Mouse (Mus musculus): ENCODE data around the gene Adcy2.

DNA sequence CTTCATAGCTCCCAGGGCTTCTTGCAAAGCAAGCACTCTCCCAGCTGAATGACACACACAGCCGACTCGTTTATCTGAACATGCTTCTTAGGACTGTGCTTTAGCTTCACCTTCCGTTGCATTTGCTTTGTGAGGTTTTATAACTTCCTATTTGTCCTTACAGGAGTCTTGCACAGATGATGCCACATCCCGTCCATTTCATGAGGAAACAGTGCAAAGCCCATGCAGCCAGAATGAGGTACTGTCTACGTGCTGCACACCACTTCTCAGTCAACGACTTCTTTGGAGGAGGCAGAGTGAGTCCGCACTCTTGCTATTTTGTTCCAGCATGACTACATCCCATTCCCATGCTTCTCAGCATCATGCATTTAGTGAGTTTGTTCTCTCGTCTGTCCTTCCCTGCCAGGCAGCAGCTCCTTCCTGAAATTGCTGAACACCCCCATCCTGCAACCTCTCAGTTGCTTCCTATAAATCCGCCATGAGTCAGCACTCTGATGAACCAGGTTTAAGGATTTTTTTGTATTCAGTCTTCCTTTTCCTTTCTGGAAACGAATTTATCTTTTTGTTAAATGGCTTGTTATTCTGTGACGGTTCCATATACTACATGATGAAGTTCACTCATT is 85.6 kb downstream of the Adcy2 start:
- TF ChIP-seq CTCF (IDR thresholded peaks at IDR 0.05; ENCODE audit: control insufficient read depth, insufficient read depth, low read length): no peak
- no peak for TF ChIP-seq POLR2A (IDR thresholded peaks at IDR 0.05; ENCODE audit: borderline replicate concordance, control insufficient read depth, low read depth, low read length)

Measured in bone marrow, adult 2 months (tissue).